Mouse (Mus musculus) C2C12 (cell line): ENCODE measurements around the gene Stac.

Source experiments
- CEBPB ChIP-seq: IDR thresholded peaks from one replicate; pipeline ENCODE4 v1.6.1; 2011; ENCODE audit warnings: low read depth, mild to moderate bottlenecking, control low read depth, moderate library complexity
- CTCF ChIP-seq: IDR thresholded peaks from one replicate; pipeline ENCODE4 v1.5.1; 2011; ENCODE audit not compliant: control insufficient read depth, insufficient read depth, insufficient read length
- FOSL1 ChIP-seq: IDR thresholded peaks from one replicate; pipeline ENCODE4 v1.8.0; 2011; ENCODE audit warnings: mild to moderate bottlenecking, low read length; ENCODE audit not compliant: poor library complexity, insufficient read depth, severe bottlenecking
- MAX ChIP-seq: IDR thresholded peaks from one replicate; pipeline ENCODE4 v1.6.1; 2011; ENCODE audit warnings: mild to moderate bottlenecking, control low read depth
- MYOD1 ChIP-seq: IDR thresholded peaks from one replicate; pipeline ENCODE4 v1.6.1; 2011; ENCODE audit warnings: low read depth; ENCODE audit not compliant: control insufficient read depth, insufficient read length
- MYOG ChIP-seq: IDR thresholded peaks from one replicate; pipeline ENCODE4 v1.6.1; 2011; ENCODE audit not compliant: control insufficient read depth, insufficient read length; ENCODE audit errors: extremely low read depth
- USF1 ChIP-seq: IDR thresholded peaks from one replicate; pipeline ENCODE4 v1.6.1; 2011; ENCODE audit warnings: low read depth, mild to moderate bottlenecking, control low read depth, moderate library complexity

- TF ChIP-seq CTCF (no peak), MYOD1 (no peak), MYOG (no peak), MAX (no peak), USF1 (no peak), CEBPB (no peak), FOSL1 (no peak)
These were observed at the start of gene Stac for GRCm38 (mm10) chr9:111689680-111690483.
